Mouse (Mus musculus): Measurements from ENCODE around the gene Polr3b. TPM values are rescaled to one million over a fixed set of nuclear protein-coding genes. Genes with fewer than 3 reads are reported as not detected.
A peak's percentile ranks its signal among the peaks of the same experiment; 100 is the strongest.

Gene Polr3b
- polyA plus RNA-seq, 1 experiment from 2014 or later: 15.7 TPM

DNA sequence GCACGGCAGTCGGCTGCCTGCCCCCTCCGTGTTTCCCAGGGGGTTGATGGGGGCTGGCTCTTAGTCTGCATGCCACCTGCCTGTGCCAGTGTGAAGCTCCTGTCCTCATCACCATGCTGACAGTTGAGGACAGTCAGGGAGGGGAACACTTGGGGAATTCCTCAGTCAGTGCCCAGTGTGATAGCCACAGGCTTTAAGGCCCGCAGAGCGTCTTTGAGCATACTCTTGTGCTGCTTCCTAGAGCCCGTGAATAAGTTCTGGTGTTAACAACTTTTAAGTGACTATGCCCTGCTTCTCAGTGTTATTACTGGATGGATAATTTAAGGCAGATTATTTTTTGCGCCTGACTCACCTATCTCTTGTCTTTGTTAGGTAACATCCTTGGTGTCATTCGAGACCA lies 54.4 kb downstream of the Polr3b start:
- WGBS: 90% methylated on average over 8 of the region's 8 CpGs
- H3K27ac ChIP-seq (ENCODE audit: low read length): no peak overlapping the region

GRCm38 (mm10) chr10:84677871-84678270 lies 55.8 kb downstream of the Polr3b start:
- no peaks in the 10 kb centered on the region for H3K9me3 ChIP-seq (ENCODE audit: control insufficient read depth, low read length)
- no peak overlapping the region for H3K4me2 ChIP-seq (ENCODE audit: low read length)
- H3K27ac ChIP-seq (ENCODE audit: low read length): no peak overlapping the region
- H3K9ac ChIP-seq (replicated peaks; ENCODE audit: low read depth, low read length): no peak overlapping the region
- no peak overlapping the region for H3K4me3 ChIP-seq (replicated peaks; ENCODE audit: low read length)
- 89% methylated on average over 3 of the region's 3 CpGs for WGBS
- peaks cover 18% of the 10 kb centered on the region for H3K36me3 ChIP-seq (ENCODE audit: control insufficient read depth, insufficient read depth)
- no peak for ATAC-seq
- no peaks in the 10 kb centered on the region for H3K27me3 ChIP-seq (replicated peaks; ENCODE audit: control insufficient read depth, insufficient read depth, low read length)
- H3K4me1 ChIP-seq (replicated peaks; ENCODE audit: control insufficient read depth, insufficient read depth, low read length): no peaks in the 10 kb centered on the region

More for the DNA sequence above, 54.4 kb downstream of the Polr3b start:
- peaks cover 18% of the 10 kb centered on the region for H3K36me3 ChIP-seq (ENCODE audit: control insufficient read depth, insufficient read depth)
- H3K4me3 ChIP-seq (replicated peaks; ENCODE audit: low read length): no peak overlapping the region
- no peak overlapping the region for H3K4me2 ChIP-seq (ENCODE audit: low read length)
- ATAC-seq: no peak
- H3K27me3 ChIP-seq (replicated peaks; ENCODE audit: control insufficient read depth, insufficient read depth, low read length): no peaks in the 10 kb centered on the region
- H3K9ac ChIP-seq (replicated peaks; ENCODE audit: low read depth, low read length): no peak overlapping the region
- no peaks in the 10 kb centered on the region for H3K4me1 ChIP-seq (replicated peaks; ENCODE audit: control insufficient read depth, insufficient read depth, low read length)
- no peaks in the 10 kb centered on the region for H3K9me3 ChIP-seq (ENCODE audit: control insufficient read depth, low read length)

DNA sequence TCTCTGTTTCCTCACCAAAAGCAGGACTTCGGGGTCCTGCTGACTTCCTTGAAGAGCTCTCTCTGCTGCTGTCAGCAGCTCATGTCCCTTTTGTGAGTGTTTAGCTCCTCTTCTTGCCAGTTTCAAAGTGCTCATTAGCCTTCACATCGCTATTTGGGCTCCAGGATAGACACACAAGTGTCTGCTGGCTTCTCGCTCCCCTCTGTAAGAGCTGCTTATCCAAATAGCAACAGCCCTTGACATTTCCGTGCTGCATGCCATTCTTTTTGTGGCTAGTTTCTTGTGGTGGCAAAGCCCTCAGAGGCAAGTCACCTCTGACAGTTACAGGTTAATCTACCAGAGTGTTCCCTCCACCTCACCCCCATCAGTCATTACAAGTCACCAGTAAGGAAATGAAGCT lies 56.3 kb downstream of the Polr3b start:
- Histone ChIP-seq H3K27me3 (replicated peaks; ENCODE audit: control insufficient read depth, insufficient read depth, low read length) (no peaks in the 10 kb centered on the region), H3K27ac (ENCODE audit: low read length) (no peak overlapping the region), H3K9me3 (ENCODE audit: control insufficient read depth, low read length) (no peaks in the 10 kb centered on the region), H3K9ac (replicated peaks; ENCODE audit: low read depth, low read length) (no peak overlapping the region), H3K4me2 (ENCODE audit: low read length) (no peak overlapping the region), H3K4me3 (replicated peaks; ENCODE audit: low read length) (no peak overlapping the region), H3K36me3 (ENCODE audit: control insufficient read depth, insufficient read depth) (peaks cover 13% of the 10 kb centered on the region), H3K4me1 (replicated peaks; ENCODE audit: control insufficient read depth, insufficient read depth, low read length) (no peaks in the 10 kb centered on the region)
- ATAC-seq: no peak
- WGBS: 76% methylated on average over 4 of the region's 4 CpGs

- H3K36me3 ChIP-seq (ENCODE audit: control insufficient read depth, insufficient read depth): peaks cover 4% of the 10 kb centered on the region; the same call in 1 of the 2 replicates
- 0 out of 2 replicates have a peak, but pooled peaks have one; percentile 10 for ATAC-seq
- H3K4me2 ChIP-seq (ENCODE audit: low read length): no peak overlapping the region
- H3K9me3 ChIP-seq (ENCODE audit: control insufficient read depth, low read length): no peaks in the 10 kb centered on the region
- H3K27me3 ChIP-seq (replicated peaks; ENCODE audit: control insufficient read depth, insufficient read depth, low read length): no peaks in the 10 kb centered on the region; the same call in 1 of the 2 replicates
- H3K27ac ChIP-seq (ENCODE audit: low read length): no peak overlapping the region
- WGBS: 10% methylated on average over 8 of the region's 8 CpGs
- H3K4me1 ChIP-seq (replicated peaks; ENCODE audit: control insufficient read depth, insufficient read depth, low read length): peaks cover 6% of the 10 kb centered on the region; the same call in 1 of the 2 replicates
- H3K9ac ChIP-seq (replicated peaks; ENCODE audit: low read depth, low read length): no peak overlapping the region
- H3K4me3 ChIP-seq (replicated peaks; ENCODE audit: low read length): no peak overlapping the region
These were observed 63.5 kb downstream of the Polr3b start for GRCm38 (mm10) chr10:84685444-84686121.

GRCm38 (mm10) chr10:84686122-84686497 lies 64.0 kb downstream of the Polr3b start:
- Histone ChIP-seq H3K27me3 (replicated peaks; ENCODE audit: control insufficient read depth, insufficient read depth, low read length) (no peaks in the 10 kb centered on the region; the same call in 1 of the 2 replicates), H3K4me1 (replicated peaks; ENCODE audit: control insufficient read depth, insufficient read depth, low read length) (peaks cover 6% of the 10 kb centered on the region; the same call in 1 of the 2 replicates), H3K4me3 (replicated peaks; ENCODE audit: low read length) (no peak overlapping the region), H3K9ac (replicated peaks; ENCODE audit: low read depth, low read length) (no peak overlapping the region), H3K27ac (ENCODE audit: low read length) (no peak overlapping the region), H3K9me3 (ENCODE audit: control insufficient read depth, low read length) (no peaks in the 10 kb centered on the region), H3K36me3 (ENCODE audit: control insufficient read depth, insufficient read depth) (peaks cover 2% of the 10 kb centered on the region; the same call in 1 of the 2 replicates), H3K4me2 (ENCODE audit: low read length) (no peak overlapping the region)
- ATAC-seq: peak; percentile 10; the same call in 1 of the 2 replicates
- 12% methylated on average over 9 of the region's 9 CpGs for WGBS

- H3K9me3 ChIP-seq (ENCODE audit: control insufficient read depth, low read length): no peaks in the 10 kb centered on the region
- 63% methylated on average over 4 of the region's 4 CpGs for WGBS
- H3K27ac ChIP-seq (ENCODE audit: low read length): no peak overlapping the region
- peaks cover 2% of the 10 kb centered on the region; the same call in 1 of the 2 replicates for H3K36me3 ChIP-seq (ENCODE audit: control insufficient read depth, insufficient read depth)
- no peak overlapping the region for H3K4me2 ChIP-seq (ENCODE audit: low read length)
- H3K27me3 ChIP-seq (replicated peaks; ENCODE audit: control insufficient read depth, insufficient read depth, low read length): no peaks in the 10 kb centered on the region; the same call in 1 of the 2 replicates
- peaks cover 6% of the 10 kb centered on the region; the same call in 1 of the 2 replicates for H3K4me1 ChIP-seq (replicated peaks; ENCODE audit: control insufficient read depth, insufficient read depth, low read length)
- H3K9ac ChIP-seq (replicated peaks; ENCODE audit: low read depth, low read length): no peak overlapping the region
- H3K4me3 ChIP-seq (replicated peaks; ENCODE audit: low read length): no peak overlapping the region
- ATAC-seq: peak; percentile 47; the same call in 1 of the 2 replicates
These were observed 64.6 kb downstream of the Polr3b start for GRCm38 (mm10) chr10:84686705-84687104.

DNA sequence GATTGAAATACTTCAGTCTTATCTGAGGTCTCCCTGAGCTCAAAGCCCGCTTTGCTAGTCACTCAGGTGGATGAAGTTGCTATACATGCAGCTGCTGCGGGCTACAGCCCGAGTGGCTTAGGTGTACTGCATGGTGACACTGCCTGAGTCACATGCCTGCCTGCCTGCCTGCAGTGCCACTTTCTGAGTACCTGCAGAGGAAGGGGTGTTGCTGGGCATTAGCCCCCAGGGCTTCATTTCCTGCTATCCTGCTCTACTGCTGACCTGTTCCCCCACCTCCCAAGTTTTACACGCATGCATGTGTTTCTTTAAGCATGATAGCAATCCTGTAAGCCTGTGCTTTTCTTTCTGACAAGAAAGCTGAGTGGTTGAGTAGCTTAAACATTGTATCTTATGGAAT lies 65.6 kb downstream of the Polr3b start:
- Histone ChIP-seq H3K4me1 (replicated peaks; ENCODE audit: control insufficient read depth, insufficient read depth, low read length) (peaks cover 6% of the 10 kb centered on the region; the same call in 1 of the 2 replicates), H3K9me3 (ENCODE audit: control insufficient read depth, low read length) (no peaks in the 10 kb centered on the region), H3K27me3 (replicated peaks; ENCODE audit: control insufficient read depth, insufficient read depth, low read length) (no peaks in the 10 kb centered on the region; the same call in 1 of the 2 replicates), H3K4me2 (ENCODE audit: low read length) (no peak overlapping the region), H3K36me3 (ENCODE audit: control insufficient read depth, insufficient read depth) (peaks cover 2% of the 10 kb centered on the region; the same call in 1 of the 2 replicates), H3K27ac (ENCODE audit: low read length) (no peak overlapping the region), H3K9ac (replicated peaks; ENCODE audit: low read depth, low read length) (no peak overlapping the region), H3K4me3 (replicated peaks; ENCODE audit: low read length) (no peak overlapping the region)
- WGBS: 99% methylated on average over 4 of the region's 4 CpGs
- no peak for ATAC-seq

DNA sequence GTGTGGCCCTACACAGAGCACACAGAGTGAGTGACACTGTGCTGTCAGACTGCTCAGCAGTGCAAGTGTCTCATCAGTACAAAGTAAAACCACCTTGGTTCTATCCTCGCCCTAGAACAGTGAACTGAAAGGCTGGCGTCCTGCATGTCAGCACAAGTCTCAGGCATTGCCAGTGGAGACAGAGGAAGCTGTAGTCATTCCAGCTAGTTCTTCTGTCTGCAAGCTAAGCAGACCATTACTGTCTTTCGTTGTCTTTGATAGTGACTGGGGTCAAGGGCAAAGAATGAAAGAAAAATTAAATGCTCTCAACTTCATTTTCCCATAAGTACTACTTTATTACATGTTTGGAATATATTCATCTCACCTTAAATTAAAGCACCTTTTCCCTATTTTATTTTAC lies 67.8 kb downstream of the Polr3b start:
- Histone ChIP-seq H3K4me2 (ENCODE audit: low read length) (no peak overlapping the region), H3K9me3 (ENCODE audit: control insufficient read depth, low read length) (no peaks in the 10 kb centered on the region), H3K27ac (ENCODE audit: low read length) (no peak overlapping the region), H3K4me1 (replicated peaks; ENCODE audit: control insufficient read depth, insufficient read depth, low read length) (peaks cover 6% of the 10 kb centered on the region; the same call in 1 of the 2 replicates), H3K27me3 (replicated peaks; ENCODE audit: control insufficient read depth, insufficient read depth, low read length) (no peaks in the 10 kb centered on the region), H3K9ac (replicated peaks; ENCODE audit: low read depth, low read length) (no peak overlapping the region), H3K36me3 (ENCODE audit: control insufficient read depth, insufficient read depth) (no peaks in the 10 kb centered on the region), H3K4me3 (replicated peaks; ENCODE audit: low read length) (no peak overlapping the region)
- 75% methylated on average over 3 of the region's 3 CpGs for WGBS
- ATAC-seq: no peak

- H3K27ac ChIP-seq (ENCODE audit: low read length): no peak overlapping the region
- H3K9ac ChIP-seq (replicated peaks; ENCODE audit: low read depth, low read length): no peak overlapping the region
- no peaks in the 10 kb centered on the region for H3K27me3 ChIP-seq (replicated peaks; ENCODE audit: control insufficient read depth, insufficient read depth, low read length)
- no peaks in the 10 kb centered on the region for H3K36me3 ChIP-seq (ENCODE audit: control insufficient read depth, insufficient read depth)
- H3K4me2 ChIP-seq (ENCODE audit: low read length): no peak overlapping the region
- no peaks in the 10 kb centered on the region for H3K9me3 ChIP-seq (ENCODE audit: control insufficient read depth, low read length)
- WGBS: 78% methylated on average over 4 of the region's 4 CpGs
- no peak for ATAC-seq
- H3K4me3 ChIP-seq (replicated peaks; ENCODE audit: low read length): no peak overlapping the region
- H3K4me1 ChIP-seq (replicated peaks; ENCODE audit: control insufficient read depth, insufficient read depth, low read length): peaks cover 5% of the 10 kb centered on the region; the same call in 1 of the 2 replicates
These were observed 68.7 kb downstream of the Polr3b start for GRCm38 (mm10) chr10:84690818-84691217.
